Mouse (Mus musculus) midbrain, embryonic 13.5 days (tissue): Measurements from ENCODE around the gene Gsg1l. TPM values are rescaled to one million over a fixed set of nuclear protein-coding genes. Genes with fewer than 3 reads are reported as not detected.

Source experiments
- ATAC-seq: fragments of 200-750 bp; cut with Nextera tagmentation; 2 replicates; pipeline ENCODE4 v1.8.0; 2017; ENCODE audit warnings: mild to moderate bottlenecking, moderate TSS enrichment, moderate library complexity
- H3K27ac ChIP-seq: fragments of 300-500 bp; sonication (generic); 2 replicates; pipeline ENCODE4 v1.5.1; 2015; ENCODE audit warnings: inconsistent platforms, mild to moderate bottlenecking, moderate library complexity
- H3K27me3 ChIP-seq: fragments of 300-500 bp; sonication (generic); 2 replicates; pipeline ENCODE4 v1.6.1; 2015; ENCODE audit warnings: mild to moderate bottlenecking, inconsistent platforms
- H3K36me3 ChIP-seq: fragments of 300-500 bp; sonication (generic); 2 replicates; pipeline ENCODE4 v1.6.1; 2015; ENCODE audit warnings: mild to moderate bottlenecking, inconsistent platforms
- H3K4me1 ChIP-seq: fragments of 300-500 bp; sonication (generic); replicated peaks from 2 replicates; pipeline ENCODE4 v1.6.1; 2015; ENCODE audit warnings: inconsistent platforms
- H3K4me2 ChIP-seq: fragments of 300-500 bp; sonication (generic); replicated peaks from 2 replicates; pipeline ENCODE4 v1.6.1; 2015; ENCODE audit warnings: moderate library complexity, mild to moderate bottlenecking, inconsistent platforms
- H3K4me3 ChIP-seq: fragments of 300-500 bp; sonication (generic); replicated peaks from 2 replicates; pipeline ENCODE4 v1.5.1; 2015; ENCODE audit warnings: mild to moderate bottlenecking, inconsistent platforms
- H3K9ac ChIP-seq: fragments of 300-500 bp; sonication (generic); replicated peaks from 2 replicates; pipeline ENCODE4 v1.6.1; 2015; ENCODE audit warnings: mild to moderate bottlenecking, inconsistent platforms
- H3K9me3 ChIP-seq: fragments of 300-500 bp; sonication (generic); 2 replicates; pipeline ENCODE4 v1.6.1; 2016; ENCODE audit warnings: mild to moderate bottlenecking, inconsistent platforms
- WGBS: fragments of 180-500 bp; shearing (Covaris S2); methylation state at CpG from one replicate; pipeline ENCODE4 v1.1.7; 2015; 5-methylcytosine and 5-hydroxymethylcytosine counted together
- polyA plus RNA-seq: library from polyadenylated mRNA; unstranded; fragments of >200 nt; fragmentation: Nextera tagmentation; extraction: Ambion mirVana; gene quantifications from 2 replicates; pipeline ENCODE4 v1.2.1, GENCODE M21; 2015

Gsg1l gene
- polyA plus RNA-seq, 1 experiment from 2014 or later = 6.8 TPM

DNA sequence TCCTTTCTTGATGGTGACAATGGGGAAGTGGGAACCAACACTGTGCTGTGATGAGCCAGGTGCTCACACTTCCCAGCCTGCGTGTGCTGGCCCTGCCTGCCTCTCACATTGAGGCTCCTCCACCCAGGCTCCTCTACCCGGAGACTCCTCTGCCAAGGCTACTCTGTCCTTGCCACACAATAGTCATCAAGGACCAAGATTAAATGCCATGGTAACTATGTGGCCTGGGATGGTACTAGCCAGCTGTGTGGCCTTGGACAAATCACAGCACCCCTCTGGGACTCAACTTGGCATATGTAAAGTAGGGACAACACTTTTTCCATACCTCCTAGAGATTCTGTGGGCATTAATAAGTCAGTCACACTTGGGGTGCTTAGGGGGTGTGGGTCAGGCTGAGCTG, 182.3 kb downstream of the Gsg1l start:
- Histone ChIP-seq H3K4me1 (peaks cover 18% of the 10 kb centered on the region), H3K27me3 (no peaks in the 10 kb centered on the region)
- WGBS = 39% methylated on average over 2 of the region's 2 CpGs

DNA sequence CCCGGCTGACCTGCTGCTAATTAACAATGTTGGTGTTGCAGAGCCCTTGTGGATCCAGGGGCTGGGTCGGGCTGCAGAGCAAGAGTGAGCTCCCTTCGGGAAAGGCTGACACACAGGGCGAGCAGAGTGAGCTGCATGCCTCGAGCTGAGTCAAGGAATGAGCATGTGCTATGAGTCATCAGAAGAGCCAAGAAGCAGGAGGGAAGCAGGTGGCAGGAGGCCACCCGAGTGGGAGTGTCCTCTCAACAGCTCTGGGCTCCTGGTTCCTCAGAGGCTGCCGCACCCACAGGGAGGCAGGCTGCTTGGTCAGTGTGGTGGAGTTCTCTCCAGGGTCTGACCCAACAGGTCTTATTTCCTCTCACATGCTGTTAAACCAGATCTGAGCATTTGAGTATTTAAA, 183.2 kb downstream of the Gsg1l start:
- no peaks in the 10 kb centered on the region for H3K9me3 ChIP-seq
- no peak overlapping the region for H3K9ac ChIP-seq
- H3K4me1 ChIP-seq = peaks cover 18% of the 10 kb centered on the region
- H3K4me3 ChIP-seq = no peak overlapping the region
- no peaks in the 10 kb centered on the region for H3K27me3 ChIP-seq
- 56% methylated on average over 7 of the region's 7 CpGs for WGBS
- H3K27ac ChIP-seq = no peak overlapping the region
- no peak for ATAC-seq
- H3K36me3 ChIP-seq = no peaks in the 10 kb centered on the region
- H3K4me2 ChIP-seq = no peak overlapping the region

More for the DNA sequence above, 182.3 kb downstream of the Gsg1l start:
- Histone ChIP-seq H3K9ac (no peak overlapping the region), H3K4me3 (no peak overlapping the region), H3K36me3 (no peaks in the 10 kb centered on the region), H3K4me2 (no peak overlapping the region), H3K27ac (no peak overlapping the region), H3K9me3 (no peaks in the 10 kb centered on the region)
- 0 out of 2 replicates have a peak, but pooled peaks have one; percentile 43 for ATAC-seq

- WGBS = 86% methylated on average over 4 of the region's 4 CpGs
- peaks cover 18% of the 10 kb centered on the region for H3K4me1 ChIP-seq
Measured at GRCm38 (mm10) chr7:125897059-125897458, 185.2 kb downstream of the Gsg1l start.

GRCm38 (mm10) chr7:125893621-125894020, 188.6 kb downstream of the Gsg1l start:
- Histone ChIP-seq H3K27ac (no peak overlapping the region), H3K4me3 (no peak overlapping the region), H3K9ac (no peak overlapping the region), H3K36me3 (no peaks in the 10 kb centered on the region), H3K27me3 (no peaks in the 10 kb centered on the region), H3K4me1 (peaks cover under 1% of the 10 kb centered on the region), H3K9me3 (no peaks in the 10 kb centered on the region), H3K4me2 (no peak overlapping the region)
- ATAC-seq = no peak
- WGBS = 95% methylated on average over 5 of the region's 5 CpGs

More at GRCm38 (mm10) chr7:125897059-125897458, 185.2 kb downstream of the Gsg1l start:
- ATAC-seq = no peak
- H3K27me3 ChIP-seq = no peaks in the 10 kb centered on the region
- no peak overlapping the region for H3K4me3 ChIP-seq
- H3K9ac ChIP-seq = no peak overlapping the region
- no peaks in the 10 kb centered on the region for H3K36me3 ChIP-seq
- no peak overlapping the region for H3K27ac ChIP-seq
- no peak overlapping the region for H3K4me2 ChIP-seq
- no peaks in the 10 kb centered on the region for H3K9me3 ChIP-seq

DNA sequence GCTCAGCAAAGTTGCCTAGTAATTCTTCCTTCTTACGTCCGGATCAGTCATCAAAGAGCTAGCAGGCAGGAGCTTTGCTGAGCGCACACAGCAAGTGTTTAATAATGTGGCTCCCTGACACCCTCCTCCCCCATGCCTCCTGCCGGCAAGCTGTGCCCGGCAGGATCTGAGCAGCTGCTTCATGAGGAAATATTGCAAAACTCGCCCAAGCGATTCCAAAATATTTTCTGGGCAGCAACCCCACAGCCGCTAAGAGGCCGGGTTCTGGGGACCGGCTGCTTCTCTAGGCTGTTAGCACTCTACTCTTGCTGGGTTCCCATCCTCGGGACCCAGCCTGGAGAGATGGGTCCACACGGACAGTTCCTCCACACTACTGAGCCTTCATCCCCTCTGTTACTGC, 193.8 kb downstream of the Gsg1l start:
- ATAC-seq = no peak
- WGBS = 68% methylated on average over 12 of the region's 12 CpGs
- no peak overlapping the region for H3K27ac ChIP-seq
- peaks cover 29% of the 10 kb centered on the region for H3K4me1 ChIP-seq
- H3K27me3 ChIP-seq = no peaks in the 10 kb centered on the region
- no peak overlapping the region for H3K4me3 ChIP-seq
- H3K4me2 ChIP-seq = no peak overlapping the region
- H3K9ac ChIP-seq = no peak overlapping the region
- no peaks in the 10 kb centered on the region for H3K36me3 ChIP-seq
- H3K9me3 ChIP-seq = no peaks in the 10 kb centered on the region

- 89% methylated on average over 5 of the region's 5 CpGs for WGBS
- H3K27me3 ChIP-seq = no peaks in the 10 kb centered on the region
- peaks cover 29% of the 10 kb centered on the region for H3K4me1 ChIP-seq
- no peak for ATAC-seq
- no peaks in the 10 kb centered on the region for H3K36me3 ChIP-seq
- no peak overlapping the region for H3K4me2 ChIP-seq
- no peaks in the 10 kb centered on the region for H3K9me3 ChIP-seq
- no peak overlapping the region for H3K27ac ChIP-seq
- H3K9ac ChIP-seq = no peak overlapping the region
- H3K4me3 ChIP-seq = no peak overlapping the region
Measured at GRCm38 (mm10) chr7:125887761-125888160, 194.4 kb downstream of the Gsg1l start.

GRCm38 (mm10) chr7:125887124-125887523, 195.1 kb downstream of the Gsg1l start:
- no peak overlapping the region for H3K9ac ChIP-seq
- no peak overlapping the region for H3K4me3 ChIP-seq
- no peaks in the 10 kb centered on the region for H3K27me3 ChIP-seq
- H3K36me3 ChIP-seq = no peaks in the 10 kb centered on the region
- no peak overlapping the region for H3K27ac ChIP-seq
- no peak overlapping the region for H3K4me2 ChIP-seq
- peaks cover 29% of the 10 kb centered on the region for H3K4me1 ChIP-seq
- ATAC-seq = no peak
- H3K9me3 ChIP-seq = no peaks in the 10 kb centered on the region
- 66% methylated on average over 4 of the region's 4 CpGs for WGBS

GRCm38 (mm10) chr7:125886116-125886680, 196.0 kb downstream of the Gsg1l start:
- Histone ChIP-seq H3K9me3 (no peaks in the 10 kb centered on the region), H3K9ac (no peak overlapping the region), H3K4me2 (no peak overlapping the region), H3K4me1 (peaks cover 29% of the 10 kb centered on the region), H3K27ac (0 out of 2 replicates have a peak overlapping the region, but pooled peaks have one; percentile 2), H3K4me3 (no peak overlapping the region), H3K36me3 (no peaks in the 10 kb centered on the region), H3K27me3 (no peaks in the 10 kb centered on the region)
- 68% methylated on average over 4 of the region's 4 CpGs for WGBS
- peak; percentile 19; the same call in 1 of the 2 replicates for ATAC-seq

DNA sequence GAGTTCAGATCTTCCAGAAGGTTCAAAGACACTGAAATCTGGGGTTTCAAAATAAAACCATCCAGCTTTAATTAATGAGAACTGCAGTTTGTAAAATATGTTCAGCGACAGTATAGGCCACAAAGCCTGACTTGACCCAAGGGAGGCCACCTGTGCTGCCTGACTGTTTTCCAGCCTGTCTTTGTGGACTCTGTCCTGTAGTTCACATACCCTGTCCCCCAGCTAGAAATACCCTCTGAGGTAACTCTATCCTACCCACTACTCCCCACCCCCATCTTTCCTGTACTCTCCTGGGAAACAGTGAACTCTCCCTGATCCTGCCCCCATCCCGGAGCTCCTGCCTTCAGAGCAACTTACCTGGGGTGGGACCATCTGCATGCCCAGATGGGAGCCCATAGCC, 199.0 kb downstream of the Gsg1l start:
- Histone ChIP-seq H3K9me3 (no peaks in the 10 kb centered on the region), H3K4me1 (peaks cover 24% of the 10 kb centered on the region), H3K27me3 (no peaks in the 10 kb centered on the region), H3K9ac (no peak overlapping the region), H3K27ac (no peak overlapping the region), H3K4me2 (no peak overlapping the region), H3K36me3 (no peaks in the 10 kb centered on the region), H3K4me3 (no peak overlapping the region)
- WGBS = 79% methylated on average over 2 of the region's 2 CpGs
- ATAC-seq = no peak

GRCm38 (mm10) chr7:125878040-125878439, 204.2 kb downstream of the Gsg1l start:
- H3K27ac ChIP-seq = no peak overlapping the region
- no peaks in the 10 kb centered on the region for H3K27me3 ChIP-seq
- no peak overlapping the region for H3K9ac ChIP-seq
- ATAC-seq = no peak
- no peaks in the 10 kb centered on the region for H3K36me3 ChIP-seq
- H3K4me1 ChIP-seq = 0 out of 2 replicates have a peak, but pooled peaks cover 3% of the 10 kb centered on the region
- H3K4me2 ChIP-seq = no peak overlapping the region
- H3K4me3 ChIP-seq = no peak overlapping the region
- H3K9me3 ChIP-seq = no peaks in the 10 kb centered on the region
- WGBS = 74% methylated on average over 4 of the region's 4 CpGs

DNA sequence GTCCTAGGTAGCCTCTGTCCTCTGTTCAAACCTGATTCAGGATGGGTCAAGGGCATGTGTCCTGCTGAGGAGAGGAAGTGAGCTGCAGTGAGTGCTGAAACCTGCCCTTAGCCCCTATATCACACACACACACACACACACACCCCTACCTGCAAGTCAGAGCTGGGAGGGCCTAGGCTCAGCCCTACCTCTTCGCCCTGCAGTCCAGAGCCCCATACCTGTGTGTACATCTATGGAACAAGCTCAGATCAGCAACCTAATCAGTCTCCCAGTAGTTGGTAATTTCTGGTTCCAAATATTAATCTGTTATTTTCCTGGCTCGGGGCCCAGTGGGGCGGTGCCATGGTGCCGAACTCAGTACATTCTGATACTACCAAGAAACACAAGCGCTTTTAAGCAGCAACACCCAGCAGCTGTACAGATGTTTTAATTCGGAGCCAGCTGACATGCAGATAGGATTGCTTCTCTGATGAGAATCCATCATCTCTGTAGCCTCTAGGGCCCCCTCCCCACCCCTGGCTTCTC, 208.2 kb downstream of the Gsg1l start:
- Histone ChIP-seq H3K4me3 (no peak overlapping the region), H3K9ac (no peak overlapping the region), H3K9me3 (no peaks in the 10 kb centered on the region), H3K4me2 (no peak overlapping the region), H3K36me3 (no peaks in the 10 kb centered on the region), H3K27ac (no peak overlapping the region), H3K4me1 (peaks cover 30% of the 10 kb centered on the region), H3K27me3 (no peaks in the 10 kb centered on the region)
- ATAC-seq = no peak
- WGBS = 95% methylated on average over 6 of the region's 6 CpGs

DNA sequence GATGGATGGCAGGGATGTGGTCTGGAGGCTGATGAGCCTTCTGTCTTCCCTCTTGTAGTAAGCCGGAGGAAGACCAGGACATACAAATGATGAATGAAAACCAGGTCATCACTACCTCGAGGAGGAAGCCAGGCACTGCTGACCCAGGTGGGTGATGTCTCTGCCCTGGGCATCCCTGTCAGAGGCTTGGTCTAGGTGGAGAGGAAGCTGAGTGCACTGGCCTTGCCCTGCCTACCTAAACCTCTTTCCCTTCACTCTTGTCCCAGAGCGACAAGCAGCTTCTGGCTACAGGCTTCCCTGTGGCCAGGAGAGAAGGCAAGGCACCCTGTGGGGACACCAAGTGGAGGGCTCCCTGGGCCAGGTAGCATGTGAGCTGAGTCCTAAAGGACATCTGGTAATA, 209.3 kb downstream of the Gsg1l start:
- 90% methylated on average over 3 of the region's 3 CpGs for WGBS
- Histone ChIP-seq H3K36me3 (0 out of 2 replicates have a peak, but pooled peaks cover 3% of the 10 kb centered on the region), H3K4me1 (peaks cover 30% of the 10 kb centered on the region), H3K9me3 (no peaks in the 10 kb centered on the region), H3K4me3 (no peak overlapping the region), H3K9ac (no peak overlapping the region), H3K27ac (peak overlapping the region; percentile 82; the same call in 1 of the 2 replicates), H3K4me2 (no peak overlapping the region), H3K27me3 (no peaks in the 10 kb centered on the region)
- ATAC-seq = no peak
